Mouse (Mus musculus) monocyte, adult 5-6 weeks (primary cell): ENCODE results near the gene Atp8b4. TPM values are rescaled to one million over a fixed set of nuclear protein-coding genes. Genes with fewer than 3 reads are reported as not detected.
A peak's percentile ranks its signal among the peaks of the same experiment; 100 is the strongest.
"Not testable (repeated sequence)": the region's sequence is repeated elsewhere in the genome, so short reads cannot be mapped to it uniquely, and the experiment has no call there.

Experiments
- ATAC-seq: fragments of 153-309, 156-312 bp; replicated peaks from 2 replicates; pipeline ENCODE4 v1.8.0; 2017; ENCODE audit warnings: mild to moderate bottlenecking; ENCODE audit not compliant: low TSS enrichment, insufficient number of reproducible peaks, severe bottlenecking, poor library complexity, low FRiP score
- total RNA-seq: library from RNA; stranded (forward); fragments of 200-1000, 200-491, 200-594 nt; gene quantifications from 3 replicates; pipeline ENCODE4 v1.2.3, GENCODE M21; 2017

Gene Atp8b4
- total RNA-seq, result 75.4 to 129 TPM (median 81.3 TPM) in 3 replicates

DNA sequence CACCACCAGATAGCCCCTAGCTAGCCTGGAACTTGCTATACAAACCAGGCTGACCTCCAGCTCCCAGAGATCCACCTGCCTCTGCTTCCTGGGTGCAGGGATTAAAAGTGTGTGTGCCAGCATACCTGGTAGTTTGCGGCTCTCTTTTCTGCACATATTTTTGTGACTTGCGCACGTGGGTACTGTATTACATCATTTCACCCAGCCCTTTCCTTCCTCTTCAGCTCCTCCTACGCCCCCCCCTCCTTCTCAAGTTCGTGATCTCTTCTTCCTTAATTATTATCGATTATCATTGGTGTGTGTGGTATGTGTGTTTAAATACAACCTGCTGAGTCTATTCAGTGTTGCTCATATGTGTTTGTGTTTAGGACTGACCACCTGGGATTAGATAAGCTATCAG, at the start of gene Atp8b4:
TSS of gene Atp8b4 (minus strand) at position 154 of the 400 bp plus-strand sequence.
- no peak for ATAC-seq

DNA sequence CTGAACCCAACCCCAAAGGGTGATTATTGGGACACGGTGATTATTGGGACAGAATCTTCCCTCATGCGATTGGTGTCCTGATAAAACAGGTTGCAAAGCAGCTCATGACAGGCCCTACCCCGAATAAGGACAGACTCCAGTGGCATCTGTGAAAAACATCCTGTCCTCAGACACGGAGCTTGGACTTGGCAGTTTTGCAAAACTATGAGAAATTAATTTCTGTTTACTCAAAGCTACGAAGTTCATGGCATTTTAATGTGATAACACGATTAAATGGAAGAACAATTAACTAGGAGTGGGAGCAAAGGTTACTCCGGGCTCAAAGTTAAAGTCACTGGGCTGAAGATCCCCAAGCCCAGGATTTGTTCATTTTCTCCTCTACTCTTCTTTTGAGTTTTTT, 49.2 kb upstream of the Atp8b4 start:
- ATAC-seq, result no peak

- no peak for ATAC-seq
Observed at GRCm38 (mm10) chr2:126546392-126546791, 45.9 kb upstream of the Atp8b4 start.

DNA sequence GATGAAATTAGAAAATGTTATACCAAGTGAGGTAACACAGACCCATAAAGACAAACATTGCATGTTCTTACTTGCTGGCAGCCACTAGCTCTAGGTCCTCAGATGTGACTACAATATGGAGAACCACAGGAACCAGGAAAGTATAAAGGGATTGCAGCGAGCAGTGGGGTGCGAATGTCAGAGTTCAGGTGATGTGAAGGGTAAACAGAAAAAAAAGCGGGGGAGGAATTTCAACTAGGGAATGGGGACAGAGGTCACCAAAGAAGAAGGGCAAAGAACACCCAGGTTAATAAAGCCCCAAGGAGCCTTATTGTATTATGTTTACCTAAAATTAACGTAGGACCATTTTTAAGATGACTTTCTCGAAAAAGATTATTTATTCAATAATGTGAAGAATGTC, 44.8 kb upstream of the Atp8b4 start:
- no peak for ATAC-seq

DNA sequence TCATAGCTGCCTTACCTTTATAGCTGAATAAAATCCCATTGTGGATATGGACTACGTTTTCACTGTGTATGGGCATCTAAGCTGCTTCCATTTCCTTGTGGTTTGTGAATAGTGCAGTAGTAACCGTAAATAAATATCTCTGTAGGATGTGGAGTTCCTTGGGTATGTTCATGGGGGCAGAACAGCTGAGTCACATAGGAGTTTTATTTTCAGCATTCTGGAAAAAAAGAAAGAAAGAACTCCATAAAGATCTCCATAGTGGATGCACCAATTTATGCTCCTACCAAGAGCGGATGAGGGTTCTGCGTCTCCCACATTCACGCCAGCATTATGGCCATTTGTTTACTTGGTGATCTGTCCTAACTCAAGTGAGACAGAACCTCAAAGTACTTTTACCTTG, 41.7 kb upstream of the Atp8b4 start:
- ATAC-seq, result no peak

DNA sequence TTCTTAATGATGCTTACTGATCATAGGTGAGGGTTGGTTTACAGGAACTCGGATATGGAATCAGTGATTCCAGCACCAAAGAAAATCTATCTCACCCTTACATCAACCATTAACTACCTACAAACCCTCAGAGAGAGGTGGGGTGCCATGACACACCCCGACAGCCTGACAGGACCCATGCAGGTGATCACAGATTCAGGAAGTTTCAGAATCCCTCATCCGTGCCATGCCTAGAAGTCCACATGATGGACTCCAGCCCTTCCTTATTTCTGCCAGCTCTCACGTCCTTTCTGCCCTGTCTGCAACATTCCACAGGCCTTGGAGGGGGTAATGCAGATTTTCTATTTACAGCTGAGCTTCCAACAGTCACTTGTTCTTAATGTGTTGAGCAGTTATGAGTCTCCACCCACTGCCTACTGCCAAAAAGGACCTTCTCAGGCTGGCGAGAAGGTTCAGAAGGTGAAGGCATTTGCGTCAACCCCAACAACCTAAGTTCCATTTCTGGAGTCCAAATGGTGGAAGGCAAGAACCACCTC, 40.0 kb upstream of the Atp8b4 start:
- no peak for ATAC-seq

- ATAC-seq, result no peak
Observed at GRCm38 (mm10) chr2:126537654-126538053, 37.2 kb upstream of the Atp8b4 start.

DNA sequence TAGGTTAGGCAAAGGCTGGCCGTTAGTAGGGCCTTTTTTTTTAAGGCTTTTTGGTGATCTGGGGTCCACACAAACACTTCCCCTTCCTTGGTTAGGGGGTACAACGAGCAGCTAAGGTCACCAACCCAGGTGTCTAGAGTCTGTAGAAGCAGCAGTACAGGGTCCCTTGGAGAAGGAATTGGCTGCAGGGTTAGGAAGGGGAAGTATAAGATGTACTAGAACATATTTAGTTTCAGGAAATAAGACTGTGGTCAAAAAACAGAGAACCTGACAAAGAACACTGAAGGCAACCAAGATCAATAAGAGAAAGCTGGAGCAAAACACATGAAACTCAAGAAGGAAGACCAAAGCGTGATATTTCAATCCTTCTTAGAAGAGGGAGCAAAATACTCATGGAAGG, 30.1 kb upstream of the Atp8b4 start:
- no peak for ATAC-seq

GRCm38 (mm10) chr2:126527461-126527860, 27.0 kb upstream of the Atp8b4 start:
- peak; percentile 22; the same call in 1 of the 2 replicates for ATAC-seq

GRCm38 (mm10) chr2:126524271-126524670, 23.8 kb upstream of the Atp8b4 start:
- no peak for ATAC-seq

DNA sequence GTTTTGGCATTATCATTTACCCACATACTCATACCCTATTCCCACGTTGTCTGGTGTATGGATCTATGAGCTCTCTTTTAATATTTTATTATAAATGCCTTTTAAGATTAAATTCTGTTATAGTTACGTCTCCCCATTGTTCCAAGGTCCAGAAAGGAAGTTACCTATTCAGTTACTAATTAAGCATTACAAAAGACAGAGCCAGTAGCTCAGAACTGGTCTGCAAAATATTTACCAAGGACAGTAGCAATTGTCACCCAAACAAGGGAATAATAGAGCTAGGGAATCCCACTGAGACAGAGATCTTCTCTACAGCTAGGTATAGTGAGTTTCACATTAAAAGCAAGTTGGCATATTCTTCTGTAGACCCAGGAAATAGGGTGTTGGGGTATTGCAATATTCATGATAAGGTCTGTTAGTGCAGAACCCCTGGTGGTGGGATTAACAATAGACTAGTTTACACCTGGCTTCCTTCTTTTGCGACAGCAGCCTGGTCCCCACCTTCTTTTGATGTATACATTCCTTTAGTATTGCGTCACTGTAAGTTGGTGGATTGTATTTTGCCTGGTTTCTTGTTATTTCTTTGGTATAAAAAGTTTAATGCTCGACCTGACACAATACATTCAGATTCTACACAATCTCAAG, 22.7 kb upstream of the Atp8b4 start:
- ATAC-seq, result not testable (repeated sequence)

DNA sequence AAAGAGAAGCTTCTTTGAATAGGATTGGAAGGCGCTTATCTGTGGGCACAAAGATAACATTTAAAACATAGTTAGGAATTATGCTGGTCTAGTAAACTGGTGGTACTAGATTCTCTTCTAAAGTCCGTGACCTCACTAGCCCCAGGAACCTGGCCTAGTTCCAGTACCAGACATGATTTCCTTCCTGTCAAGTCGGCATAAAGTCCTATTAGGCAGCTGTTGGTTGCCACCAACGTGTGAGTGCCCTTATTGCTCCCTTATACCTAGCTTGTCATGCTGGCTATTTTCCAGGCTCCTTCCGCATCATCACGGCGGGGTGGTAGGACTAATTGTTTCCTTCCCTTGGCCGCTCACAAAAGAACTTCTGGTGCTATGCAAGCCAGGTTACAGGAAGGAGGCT, 21.6 kb upstream of the Atp8b4 start:
- ATAC-seq, result no peak

DNA sequence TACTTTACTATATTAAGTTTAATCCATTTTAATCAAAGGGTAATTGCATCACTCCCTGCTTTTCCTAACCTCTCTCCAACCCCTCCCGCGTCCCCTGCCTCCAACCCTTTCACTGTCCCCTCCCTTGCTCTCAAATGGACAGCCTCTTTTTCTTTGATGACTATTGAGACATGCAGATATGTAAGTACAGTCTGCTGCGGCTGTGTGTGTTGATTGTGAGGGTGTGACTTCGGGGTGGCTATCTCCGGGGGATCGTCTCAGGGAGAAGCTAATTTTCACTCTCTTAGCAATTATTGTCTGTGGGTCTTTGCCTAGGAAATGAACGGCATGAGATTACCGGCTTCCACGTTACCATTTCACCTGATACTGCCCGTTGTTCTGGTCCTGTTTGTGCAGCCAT, 21.0 kb upstream of the Atp8b4 start:
- ATAC-seq, result no peak

GRCm38 (mm10) chr2:126520828-126521227, 20.4 kb upstream of the Atp8b4 start:
- ATAC-seq, result peak; percentile 82

DNA sequence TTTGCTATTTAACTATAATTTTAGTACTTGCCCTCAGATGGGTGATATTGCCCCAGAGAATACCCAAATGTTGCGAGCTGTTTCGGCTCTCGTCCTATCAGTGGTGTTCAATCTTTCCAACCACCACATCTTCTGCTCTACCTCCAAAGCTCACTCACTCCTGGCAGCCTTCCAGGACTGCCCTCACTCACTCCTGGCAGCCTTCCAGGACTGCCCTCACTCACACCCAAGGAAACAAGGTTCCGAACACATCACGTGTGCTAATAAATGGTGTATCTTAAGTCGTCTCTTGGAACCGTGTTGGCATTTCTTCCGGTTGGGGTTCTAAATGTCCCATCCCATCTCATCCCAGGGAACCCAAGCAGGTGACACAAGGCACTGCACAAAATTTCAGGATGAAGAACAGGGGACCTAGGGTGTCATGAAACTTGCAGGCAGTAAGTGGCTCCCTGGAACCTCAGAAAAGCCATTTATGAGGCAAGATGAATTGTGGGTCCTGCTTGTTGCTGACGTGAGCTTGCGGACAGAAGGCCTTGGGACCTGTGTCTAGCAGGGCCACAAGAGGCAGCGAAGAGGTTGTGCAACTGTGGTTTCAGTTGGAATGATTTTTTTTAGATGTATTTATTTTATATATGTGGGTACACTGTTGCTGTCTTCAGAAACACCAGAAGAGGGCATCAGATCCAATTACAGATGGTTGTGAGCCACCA, 19.6 kb upstream of the Atp8b4 start:
- ATAC-seq, result no peak; the same call in 1 of the 2 replicates

DNA sequence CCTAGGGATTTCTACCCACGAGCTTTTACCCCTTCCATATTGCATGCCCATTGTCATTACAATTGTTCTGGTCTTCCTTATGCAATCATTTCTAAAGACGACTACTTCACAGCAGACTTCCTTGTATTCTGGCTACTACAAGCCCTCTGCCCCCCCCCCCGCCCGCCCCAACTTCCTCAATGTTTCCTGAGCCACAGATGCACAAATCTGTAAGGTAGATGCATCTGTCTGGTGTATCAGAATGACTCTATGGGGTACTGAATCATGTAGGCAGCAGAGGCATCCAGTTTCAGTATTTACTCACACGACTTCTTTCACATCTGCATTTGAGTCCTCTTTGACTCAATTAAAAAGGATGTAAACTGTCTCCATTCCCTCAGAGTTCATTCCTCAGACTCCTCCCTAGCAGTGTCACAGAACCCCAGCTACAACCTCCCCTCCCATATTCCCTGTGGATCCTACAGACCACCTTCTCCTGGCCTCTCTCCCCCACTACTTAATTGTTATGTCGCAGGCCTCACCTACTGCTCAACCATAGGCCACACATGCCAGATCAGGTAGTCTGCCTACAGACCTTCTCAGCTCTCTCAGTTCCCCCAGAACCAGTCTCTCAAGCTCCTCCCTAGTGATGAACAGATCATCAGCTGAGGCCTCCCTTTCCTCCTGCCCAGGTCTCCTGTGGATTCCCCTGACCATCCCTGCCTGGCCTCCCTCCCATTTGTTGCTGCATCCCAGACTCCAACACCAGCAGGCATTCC, 14.8 kb upstream of the Atp8b4 start:
- ATAC-seq, result peak; percentile 61; the same call in 1 of the 2 replicates

DNA sequence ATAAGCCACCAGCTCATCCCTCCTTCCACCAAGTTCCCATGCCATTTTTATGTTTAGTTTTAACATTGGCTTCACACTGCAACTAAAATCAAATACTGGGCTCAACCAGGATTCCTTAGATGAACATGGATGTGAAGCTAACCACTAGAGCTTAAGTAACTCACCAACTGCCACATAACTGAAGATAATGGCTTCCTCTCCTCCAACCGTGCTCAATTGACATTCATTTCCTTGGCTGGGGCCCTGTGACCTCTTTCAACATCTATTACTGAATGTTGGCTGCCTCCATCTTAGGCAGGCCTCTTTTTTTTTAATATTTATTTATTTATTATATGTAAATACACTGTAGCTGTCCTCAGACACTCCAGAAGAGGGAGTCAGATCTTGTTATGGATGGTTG, 7.8 kb upstream of the Atp8b4 start:
- ATAC-seq, result no peak

DNA sequence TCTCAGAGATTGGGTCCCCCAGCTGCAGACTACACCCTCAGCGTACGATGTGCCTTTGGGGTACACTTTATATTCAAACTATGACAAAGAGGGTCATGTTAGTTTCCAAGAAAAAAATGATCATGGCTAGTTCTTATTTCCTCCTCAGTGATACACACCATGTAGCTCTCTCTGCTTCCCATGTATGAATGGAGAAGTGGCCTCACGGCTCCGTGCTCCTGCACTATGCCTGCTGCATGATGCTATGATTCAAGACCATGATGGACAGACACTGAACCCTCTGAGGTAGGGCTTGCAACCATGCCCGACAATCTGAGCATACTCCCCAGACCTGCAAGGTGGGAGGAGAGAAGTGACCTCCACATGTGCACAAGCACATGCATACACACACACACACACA, 7.0 kb upstream of the Atp8b4 start:
- ATAC-seq, result no peak

DNA sequence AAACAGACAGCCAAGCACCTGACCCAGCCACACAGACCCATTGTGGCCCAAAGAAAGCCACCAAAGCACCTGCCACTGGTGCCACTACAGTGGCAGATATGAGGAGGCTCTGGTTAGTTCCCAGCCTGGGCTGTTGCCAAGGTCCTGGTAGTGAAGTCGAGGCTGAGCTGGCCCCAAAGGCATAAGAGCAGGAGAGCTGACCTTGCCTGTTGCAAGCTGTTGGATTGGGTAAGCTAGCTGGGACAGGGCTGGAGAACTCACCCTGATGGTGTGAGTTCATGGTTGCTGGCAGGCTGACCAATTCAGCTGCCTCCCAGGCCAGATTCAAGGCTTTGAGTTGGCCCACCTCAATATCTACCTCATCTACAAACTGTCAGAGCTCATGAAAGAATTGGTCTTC, 4.7 kb upstream of the Atp8b4 start:
- no peak for ATAC-seq
